Mouse (Mus musculus) erythroid progenitor cell, adult 5-6 weeks (primary cell): ENCODE results near the gene Kctd2. TPM values are rescaled to one million over a fixed set of nuclear protein-coding genes. Genes with fewer than 3 reads are reported as not detected.
"Not testable (repeated sequence)": the region's sequence is repeated elsewhere in the genome, so short reads cannot be mapped to it uniquely, and the experiment has no call there.

Experiments
- ATAC-seq: replicated peaks from 2 replicates; pipeline ENCODE4 v1.8.0; 2016; ENCODE audit warnings: moderate number of reproducible peaks, mild to moderate bottlenecking, moderate TSS enrichment, inconsistent platforms; ENCODE audit not compliant: poor library complexity, low FRiP score, severe bottlenecking
- total RNA-seq, 2 experiments: library from RNA; stranded (forward) in 1 of 2; stranded (reverse) in 1 of 2; fragments of 150-400 nt in 1 of 2; fragments of 186-747, 209-891 nt in 1 of 2; gene quantifications; 2 replicates each; pipeline versions ENCODE4 v1.2.3 to v1.2.4; 2015 to 2017; ENCODE audit warnings: low replicate concordance in 2 of 2

Gene Kctd2
- 4.2 and 14.1 TPM in 2 replicates for total RNA-seq (2015; ENCODE audit: low replicate concordance)
- 8.3 and 16.9 TPM in 2 replicates for total RNA-seq (2017; ENCODE audit: low replicate concordance)

GRCm38 (mm10) chr11:115419531-115420237 lies at the start of gene Kctd2, which contains the start of gene Atp5h:
Gene Kctd2 (plus strand): TSS chr11:115420128.
Gene Atp5h (minus strand): TSS chr11:115419962.
- peak; percentile 96 for ATAC-seq

DNA sequence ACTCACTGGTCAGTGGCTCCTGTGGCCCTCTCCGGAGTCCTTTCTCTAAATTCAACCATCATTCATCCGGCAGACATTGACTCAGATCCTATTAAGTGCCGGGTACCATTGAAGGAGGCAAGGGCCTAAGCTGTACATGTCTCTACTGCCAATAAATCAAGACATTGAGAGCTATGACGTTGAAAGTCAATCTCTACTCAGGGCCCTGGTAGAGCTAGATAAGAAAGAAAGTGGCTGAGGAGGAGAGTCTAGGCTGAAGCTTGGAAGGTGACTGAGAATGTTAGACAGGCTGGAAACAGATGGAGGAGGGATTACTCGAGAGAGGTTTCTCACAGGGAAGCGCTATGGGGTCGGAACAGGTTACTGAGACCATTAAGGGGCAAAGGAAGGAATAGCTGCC lies 49.6 kb upstream of the Kctd2 start:
- ATAC-seq = no peak

DNA sequence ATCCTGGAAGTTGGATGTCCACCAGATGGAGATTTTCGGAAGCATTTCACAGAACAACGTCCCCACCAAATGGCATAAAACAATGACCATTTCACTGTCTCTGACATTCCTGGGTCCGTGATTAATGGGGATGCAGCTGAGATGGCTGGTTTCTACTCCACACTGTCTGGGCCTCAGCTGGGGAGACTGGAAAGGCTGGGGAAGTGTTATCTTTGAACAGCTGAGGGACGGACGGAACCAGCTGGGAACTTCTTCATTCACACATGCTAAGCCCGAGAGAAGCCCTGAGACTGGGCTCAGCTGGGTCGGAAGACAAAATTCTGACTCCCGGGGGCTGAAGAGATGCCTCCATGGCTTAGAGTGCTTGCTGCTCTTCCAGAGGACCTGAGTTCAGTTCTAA lies 48.6 kb upstream of the Kctd2 start:
- no peak for ATAC-seq

DNA sequence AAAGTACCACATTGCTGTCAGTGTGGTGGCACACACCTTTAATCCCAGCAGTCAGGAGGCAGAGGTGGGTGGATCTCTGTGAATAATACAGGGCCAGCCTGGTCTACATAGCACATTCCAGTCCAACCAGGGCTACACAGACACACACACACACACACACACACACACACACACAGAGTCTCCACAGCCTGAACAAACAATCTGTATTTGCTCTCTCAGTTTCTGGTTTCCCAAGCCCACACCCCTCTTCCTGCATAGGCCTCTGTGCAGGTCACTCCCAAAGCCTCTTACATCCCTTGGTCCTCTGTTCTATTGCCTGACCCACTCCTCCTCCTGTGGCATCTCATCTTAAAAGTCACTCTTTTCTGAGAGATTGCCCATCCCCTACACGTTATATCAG lies 47.9 kb upstream of the Kctd2 start:
- no peak for ATAC-seq

DNA sequence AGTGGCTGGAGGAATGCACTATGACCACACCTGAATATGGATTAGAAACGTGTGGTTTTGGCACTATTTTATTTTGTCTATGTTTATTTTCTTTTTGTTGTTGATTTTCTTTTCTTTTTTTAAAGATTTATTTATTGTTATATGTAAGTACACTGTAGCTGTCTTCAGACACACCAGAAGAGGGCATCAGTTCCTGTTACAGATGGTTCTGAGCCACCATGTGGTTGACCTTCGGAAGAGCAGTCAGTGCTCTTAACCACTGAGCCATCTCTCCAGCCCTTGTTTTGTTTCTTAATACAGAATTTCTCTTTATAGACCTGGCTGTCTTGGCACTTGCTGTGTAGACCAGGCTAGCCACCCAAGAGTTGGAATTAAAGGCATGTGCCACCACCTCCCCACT lies 47.2 kb upstream of the Kctd2 start:
- ATAC-seq = no peak

DNA sequence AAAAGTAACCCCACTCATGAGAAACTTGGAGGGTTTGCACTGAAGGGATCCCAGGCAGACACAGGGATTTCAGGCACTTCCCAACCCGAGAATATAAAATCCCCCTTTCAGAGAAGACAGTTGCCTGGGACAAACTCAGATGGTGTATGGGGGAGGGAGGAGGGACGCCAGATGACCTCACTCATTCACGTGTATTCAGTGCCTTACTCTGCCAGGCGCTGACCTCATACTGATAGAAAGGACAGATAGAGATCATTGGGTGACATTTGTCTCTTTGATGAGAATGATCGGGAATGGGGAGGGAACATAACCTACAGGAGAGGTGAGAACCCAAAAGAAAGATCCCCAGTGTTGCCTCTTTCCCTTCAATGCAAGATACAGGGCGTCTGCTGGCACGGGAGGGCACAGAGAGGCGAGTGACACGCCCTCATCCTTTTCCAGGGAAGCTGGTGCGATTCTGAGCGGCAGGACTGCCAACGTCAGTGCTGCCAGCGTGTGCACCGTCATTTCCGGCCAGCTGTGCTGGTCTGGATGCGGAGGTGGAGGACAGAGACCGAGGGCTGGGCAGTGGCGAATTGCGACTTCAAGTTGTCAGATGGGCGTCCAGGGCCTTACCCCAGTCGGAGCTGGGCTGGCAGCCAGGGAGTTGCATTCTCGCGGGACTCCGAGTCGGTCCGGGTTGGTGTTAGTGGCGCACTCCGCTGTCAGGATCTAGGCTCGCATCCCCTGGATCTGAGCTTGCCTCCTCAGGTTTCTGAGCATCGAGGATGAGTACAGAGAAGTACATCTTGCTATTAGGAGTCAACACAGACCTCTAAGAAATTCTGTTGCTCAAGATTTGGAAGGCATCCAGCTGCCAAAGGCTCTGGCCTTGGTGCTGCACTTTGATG lies 45.9 kb upstream of the Kctd2 start:
- no peak for ATAC-seq

DNA sequence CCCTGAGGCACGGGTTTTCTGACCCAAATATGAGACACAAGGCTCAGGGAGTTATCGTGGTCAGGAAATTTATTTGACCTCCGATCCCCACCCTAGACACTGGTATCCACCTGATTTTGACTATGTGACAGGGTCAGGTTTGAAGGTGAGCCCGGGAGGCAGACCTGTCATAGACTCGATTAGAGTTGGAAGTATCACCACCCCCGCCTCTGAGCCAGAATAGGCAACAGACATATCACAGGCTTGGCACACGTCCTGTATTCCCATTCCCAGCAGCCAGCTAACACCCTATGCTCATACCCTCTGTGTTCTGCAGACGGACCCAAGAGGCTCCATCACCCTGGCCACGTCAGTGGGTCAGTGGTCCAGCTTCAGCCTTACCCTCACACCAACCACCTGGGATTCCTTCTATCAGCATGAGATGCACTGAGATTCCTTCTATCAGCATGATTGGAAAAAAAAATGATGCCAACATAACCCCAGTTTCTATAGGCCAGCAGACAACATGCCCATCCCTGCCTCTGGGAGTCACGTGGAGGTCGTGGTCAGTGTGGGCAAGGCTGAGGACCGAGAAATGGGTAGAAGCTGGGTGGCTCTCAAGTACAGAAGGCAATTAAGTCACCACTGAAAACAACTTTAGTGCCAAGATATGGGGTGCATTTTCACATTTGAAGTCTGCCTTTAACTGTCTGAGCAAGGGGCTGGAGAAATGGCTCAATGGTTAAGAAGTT lies 45.1 kb upstream of the Kctd2 start:
- ATAC-seq = no peak

DNA sequence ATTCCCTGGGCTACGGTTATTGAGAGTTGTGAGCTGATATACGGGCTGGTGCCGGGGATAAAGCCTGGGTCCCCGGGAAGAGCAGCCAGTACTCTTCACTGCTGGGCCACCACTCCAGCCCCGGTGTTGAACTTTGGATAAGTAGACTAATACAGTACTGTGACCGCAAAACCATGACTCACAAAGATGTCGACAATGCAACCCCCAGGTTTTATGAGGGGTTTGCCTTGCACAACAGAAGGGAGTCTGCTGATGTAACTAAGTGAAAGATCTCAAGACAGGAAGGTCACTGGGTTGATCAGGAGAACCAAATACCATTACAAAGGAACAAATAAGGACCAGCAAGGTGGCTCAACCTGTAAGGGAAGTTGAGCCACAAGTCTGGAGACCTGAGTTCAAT lies 43.2 kb upstream of the Kctd2 start:
- ATAC-seq = no peak

DNA sequence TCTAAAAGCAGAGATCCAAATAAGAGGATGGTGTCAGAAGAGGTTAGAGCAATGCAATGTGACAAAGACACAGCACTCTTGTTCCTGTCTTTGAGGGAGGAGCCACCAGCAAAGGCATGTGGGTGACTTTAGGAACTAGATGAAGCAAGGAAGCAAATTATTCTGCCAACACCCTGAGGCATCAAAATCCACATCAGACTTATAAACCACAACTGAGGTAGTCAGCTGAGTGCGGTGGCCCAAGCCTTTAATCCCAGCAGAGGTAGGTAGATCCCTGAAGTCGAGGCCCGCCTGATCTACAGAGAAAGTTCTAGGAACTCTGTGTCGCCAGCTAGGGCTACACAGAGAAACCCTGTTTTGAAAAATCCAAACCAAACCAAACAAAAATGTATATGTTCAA lies 42.7 kb upstream of the Kctd2 start:
- ATAC-seq = no peak

- no peak for ATAC-seq
Measured at GRCm38 (mm10) chr11:115377854-115378253, 42.1 kb upstream of the Kctd2 start.

GRCm38 (mm10) chr11:115381276-115381675 lies 38.7 kb upstream of the Kctd2 start:
- ATAC-seq = no peak

DNA sequence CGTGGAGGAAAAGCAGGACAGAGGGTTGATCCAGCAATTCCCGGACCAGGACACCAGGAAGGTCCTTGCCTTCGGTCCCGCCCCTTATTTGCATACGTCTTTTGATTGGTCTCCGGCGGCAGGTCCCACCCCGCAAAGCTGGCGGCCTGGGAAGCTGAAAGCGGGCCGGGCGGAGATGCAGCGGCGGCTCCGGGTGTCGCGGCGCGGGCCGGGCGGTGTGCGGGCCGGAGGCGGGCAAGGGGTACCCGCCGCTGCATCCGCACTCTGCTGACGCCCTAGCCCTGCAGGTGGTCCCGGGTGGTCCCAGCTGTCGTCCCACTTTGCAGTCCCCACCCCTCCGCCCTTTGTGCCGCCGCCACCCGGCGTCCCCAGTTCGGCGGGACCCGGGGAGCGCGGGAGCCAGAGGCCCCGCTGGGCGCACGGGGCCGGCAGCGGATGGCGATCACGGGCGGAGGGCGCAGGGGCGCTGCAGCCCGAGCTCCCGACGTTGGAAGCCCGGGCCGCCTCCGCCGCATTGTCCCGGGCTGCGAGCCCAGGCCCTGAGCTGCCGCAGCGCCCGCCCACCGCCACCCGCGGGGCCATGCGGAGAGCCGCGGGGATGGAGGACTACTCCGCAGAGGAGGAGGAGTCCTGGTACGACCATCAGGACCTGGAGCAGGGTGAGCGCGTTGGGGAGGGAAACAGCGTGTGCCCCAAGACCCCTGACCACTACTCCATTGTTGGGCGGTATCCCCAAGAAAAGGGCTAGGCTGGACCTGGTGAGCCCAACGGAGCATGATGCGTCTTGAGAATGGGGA lies 38.0 kb upstream of the Kctd2 start, which contains the start of gene Cdr2l:
Cdr2l (plus strand) TSS at position 174 of the 797 bp plus-strand sequence.
- no peak for ATAC-seq

- ATAC-seq = no peak
Measured at GRCm38 (mm10) chr11:115382891-115383290, 37.0 kb upstream of the Kctd2 start.

GRCm38 (mm10) chr11:115383701-115384474 lies 36.0 kb upstream of the Kctd2 start:
- no peak for ATAC-seq

- no peak for ATAC-seq
Measured at GRCm38 (mm10) chr11:115384587-115384986, 35.3 kb upstream of the Kctd2 start.

DNA sequence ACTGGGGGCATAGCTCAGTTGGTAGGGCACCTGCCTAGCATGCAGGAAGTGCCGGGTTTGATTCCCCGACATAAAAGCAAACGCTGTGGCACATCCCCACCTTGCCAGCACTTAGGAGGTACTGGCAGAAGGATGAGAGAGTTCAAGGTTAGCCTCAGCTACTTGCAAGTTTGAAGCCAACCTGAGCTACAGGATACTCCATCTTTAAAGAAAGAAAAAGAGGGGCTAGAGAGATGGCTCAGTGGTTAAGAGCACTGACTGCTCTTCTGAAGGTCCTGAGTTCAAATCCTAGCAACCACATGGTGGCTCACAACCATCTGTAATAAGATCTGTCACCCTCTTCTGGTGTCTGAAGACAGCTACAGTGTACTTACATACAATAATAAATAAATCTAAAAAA lies 33.1 kb upstream of the Kctd2 start:
- not testable (repeated sequence) for ATAC-seq

GRCm38 (mm10) chr11:115391358-115391757 lies 28.6 kb upstream of the Kctd2 start:
- no peak for ATAC-seq

GRCm38 (mm10) chr11:115393721-115394325 lies 26.1 kb upstream of the Kctd2 start:
- ATAC-seq = no peak
